Mouse (Mus musculus) liver, embryonic 18 days (tissue): Measurements from ENCODE around the gene Lrrc46. TPM values are rescaled to one million over a fixed set of nuclear protein-coding genes. Genes with fewer than 3 reads are reported as not detected.

Experiments used
- polyA plus RNA-seq: library from polyadenylated mRNA; depleted of rRNA; stranded (reverse); fragments of >200 nt; gene quantifications from 2 replicates; pipeline ENCODE4 v1.2.3, GENCODE M21; 2012; rRNA removed

The Lrrc46 gene
- 0.25 and 0.51 TPM in 2 replicates for polyA plus RNA-seq

DNA sequence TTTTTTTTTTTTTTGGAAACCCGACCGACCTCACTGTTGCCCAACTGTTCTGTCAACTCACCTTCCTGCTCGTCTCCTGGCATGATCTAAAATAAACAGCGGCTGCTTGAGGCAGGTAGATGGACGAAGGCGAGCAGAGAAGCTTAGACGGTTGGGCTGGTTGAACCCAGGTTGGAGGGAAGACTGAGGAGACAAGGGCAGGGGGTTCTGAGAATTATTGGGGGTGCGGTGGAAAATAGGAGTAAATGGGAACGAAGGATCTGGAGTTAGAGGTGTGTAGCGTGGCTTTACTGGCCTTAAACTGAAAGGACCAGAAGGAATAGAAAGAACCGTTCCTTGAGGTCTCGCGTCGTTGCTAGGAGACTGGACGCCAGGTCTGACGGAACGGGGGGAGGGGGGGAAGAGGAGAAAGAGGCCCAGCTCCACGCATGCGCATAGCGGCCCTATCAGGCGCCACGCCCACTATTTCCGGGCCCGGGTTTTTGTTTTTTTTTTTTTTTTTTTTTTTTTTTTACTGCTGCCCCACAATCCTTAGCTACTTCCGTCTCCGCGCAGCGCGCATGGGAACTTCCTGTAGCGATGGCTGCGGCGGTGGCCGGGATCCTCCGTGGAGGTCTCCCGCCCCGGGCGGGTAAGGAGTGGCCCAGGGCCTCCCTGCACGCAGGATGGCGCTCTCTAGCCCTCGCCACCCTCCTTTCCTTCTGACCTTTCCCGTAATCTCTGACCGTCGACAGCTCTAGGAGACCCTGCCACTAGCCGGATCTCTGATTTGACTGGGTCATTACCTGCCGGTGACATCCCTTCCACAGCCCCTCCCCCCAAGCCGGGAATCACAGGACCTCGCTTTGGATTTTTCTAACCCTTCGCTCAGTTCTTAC, at the start of gene Lrrc46, which contains the start of gene Mrpl10:
Lrrc46 (minus strand) TSS at position 386 of the 878 bp plus-strand sequence.
Mrpl10 (plus strand) TSS at position 539 of the 878 bp plus-strand sequence.

DNA sequence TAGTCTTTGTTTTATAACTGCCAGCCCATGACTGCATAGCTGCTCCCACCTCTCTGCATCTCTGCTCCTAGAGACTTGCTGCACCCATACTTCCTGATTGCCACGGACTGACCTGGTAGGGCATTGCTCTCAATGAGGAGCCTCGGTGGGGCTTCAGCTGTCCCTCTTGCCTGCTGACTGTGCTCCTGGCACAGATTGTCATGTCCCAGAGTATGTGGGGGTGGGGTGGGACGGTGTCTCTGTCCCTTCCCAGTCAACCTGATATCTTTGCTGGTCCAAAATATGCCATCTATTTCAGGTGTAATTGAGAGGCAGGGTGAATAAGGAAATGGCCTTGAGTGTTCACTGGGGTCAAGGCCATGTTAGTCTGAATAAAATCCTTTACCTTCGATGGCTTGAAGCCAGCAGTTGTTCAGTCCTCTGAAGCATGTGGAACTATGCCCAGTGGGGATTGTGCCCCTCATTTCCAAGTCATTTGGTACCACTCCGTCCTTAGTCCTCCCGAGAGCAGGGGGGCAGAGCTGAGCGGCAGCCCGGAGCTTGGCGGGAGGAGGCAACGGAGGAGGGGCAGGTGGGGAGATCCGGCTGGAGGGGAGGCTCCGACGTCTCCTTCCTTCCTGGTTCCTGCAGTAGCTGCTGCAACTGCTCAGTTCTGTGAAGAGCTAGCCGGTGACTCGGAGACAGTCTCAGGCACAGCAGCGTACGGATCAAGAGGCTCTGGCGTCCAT, 9.2 kb upstream of the Lrrc46 start, which contains the start of gene Osbpl7:
Osbpl7 (plus strand) TSS at position 413 of the 728 bp plus-strand sequence.

DNA sequence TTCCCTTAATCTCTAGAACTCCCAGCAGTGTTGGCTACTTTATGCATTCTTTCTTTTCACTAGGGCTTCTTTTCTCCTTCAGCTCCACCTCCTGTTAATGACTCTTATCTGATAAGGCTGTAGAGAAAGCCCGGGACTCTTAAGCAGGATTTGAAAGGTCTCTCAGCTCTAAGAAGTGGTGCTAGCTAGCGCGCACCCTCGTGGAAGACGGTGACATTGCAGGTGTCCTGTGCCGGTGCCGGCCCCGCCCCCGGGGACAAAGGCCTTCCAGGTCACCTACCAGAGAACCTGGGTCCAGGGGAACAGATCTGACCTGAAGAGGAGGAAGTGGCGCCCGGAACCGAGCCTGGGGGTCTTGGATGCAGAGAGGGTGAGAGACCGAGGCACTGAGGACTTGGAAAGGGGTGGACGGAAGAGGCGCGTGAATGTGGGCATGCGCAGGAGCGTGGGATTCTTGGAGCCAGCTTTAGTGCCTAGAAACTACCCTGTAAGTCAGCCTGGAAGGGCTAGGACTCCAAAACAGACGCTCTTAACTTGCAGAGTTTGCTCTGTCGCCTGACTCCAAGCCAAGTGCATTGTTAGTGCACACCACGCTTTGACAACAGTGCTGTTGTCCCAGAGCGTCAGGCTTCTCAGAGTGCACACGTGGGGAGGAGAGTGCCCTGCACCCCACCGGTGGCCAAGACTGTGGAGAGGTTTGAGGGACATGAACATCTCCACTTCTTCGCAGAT, 11.4 kb downstream of the Lrrc46 start, which contains the start of gene Scrn2:
Scrn2 (plus strand) TSS at position 253 of the 732 bp plus-strand sequence.

DNA sequence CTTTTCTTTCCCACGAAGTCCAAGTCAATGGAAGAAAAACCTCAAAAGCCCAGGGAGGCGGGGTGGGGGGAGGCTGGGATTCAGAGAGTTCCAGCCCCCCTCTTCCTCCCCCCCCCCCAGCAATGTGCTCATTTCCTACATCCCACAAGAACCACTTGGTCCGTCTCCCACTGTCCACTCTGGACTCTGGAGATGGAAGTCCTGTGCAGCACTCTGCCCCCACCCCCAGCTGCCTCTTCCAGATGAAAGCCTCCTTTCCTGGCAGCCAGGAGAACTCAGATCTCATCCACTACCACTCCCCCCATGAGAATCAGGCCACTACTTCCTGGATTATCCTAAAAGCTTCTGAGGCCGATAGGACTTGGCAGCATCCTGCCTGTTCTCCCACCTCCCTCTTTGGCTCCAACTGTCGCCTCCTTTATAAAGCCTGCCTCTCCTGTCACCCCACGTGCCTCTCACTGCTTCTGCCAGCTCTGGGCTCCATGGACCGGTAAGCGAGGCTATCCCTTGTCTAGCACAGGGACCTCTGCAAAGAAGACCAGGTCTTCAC, 28.0 kb downstream of the Lrrc46 start, which contains the start of gene Sp6:
Sp6 (plus strand) TSS at position 274 of the 550 bp plus-strand sequence.

Other genes with a start within 250 kb of the Lrrc46 start
- gene Nfe2l1, start 211.4 kb downstream of the Lrrc46 start, polyA plus RNA-seq, result 20.4 and 22.6 TPM in 2 replicates
- 21.7 and 23.8 TPM in 2 replicates for gene Copz2, start 191.5 kb downstream of the Lrrc46 start, polyA plus RNA-seq
- gene Cdk5rap3, start 124.9 kb downstream of the Lrrc46 start, polyA plus RNA-seq, result 26.9 and 29.8 TPM in 2 replicates
- gene Prr15l, start 113.3 kb downstream of the Lrrc46 start, polyA plus RNA-seq, result 2.3 and 4.5 TPM in 2 replicates
- 166 and 170 TPM in 2 replicates for gene Pnpo, start 97.4 kb downstream of the Lrrc46 start, polyA plus RNA-seq
- 3.7 and 4.7 TPM in 2 replicates for gene Sp2, start 58.4 kb downstream of the Lrrc46 start, polyA plus RNA-seq
- gene Sp6, start 28.0 kb downstream of the Lrrc46 start, polyA plus RNA-seq, result 0.08 and 0.10 TPM in 2 replicates
- 10.3 and 10.8 TPM in 2 replicates for gene Scrn2, start 11.5 kb downstream of the Lrrc46 start, polyA plus RNA-seq
- gene Mrpl10, start 153 bp upstream of the Lrrc46 start, polyA plus RNA-seq, result 32.0 and 32.1 TPM in 2 replicates
- 2.2 and 2.6 TPM in 2 replicates for gene Osbpl7, start 9.2 kb upstream of the Lrrc46 start, polyA plus RNA-seq
- gene Tbx21, start 73.9 kb upstream of the Lrrc46 start, polyA plus RNA-seq, result 0.08 and 0.14 TPM in 2 replicates
- gene Tbkbp1, start 110.1 kb upstream of the Lrrc46 start, polyA plus RNA-seq, result 3.7 and 4.6 TPM in 2 replicates
- 36.6 and 37.9 TPM in 2 replicates for gene Kpnb1, start 146.5 kb upstream of the Lrrc46 start, polyA plus RNA-seq
- 8.1 and 11.9 TPM in 2 replicates for gene Npepps, start 239.2 kb upstream of the Lrrc46 start, polyA plus RNA-seq